Mouse (Mus musculus) thymus, postnatal 36 days (tissue): ENCODE results near the gene Noxo1.
"Not testable (repeated sequence)": the region's sequence is repeated elsewhere in the genome, so short reads cannot be mapped to it uniquely, and the experiment has no call there.

Experiments
- DNase-seq, 2 experiments: peaks; one replicate each; pipeline ENCODE4 v3.0.0; 2022; ENCODE audit warnings: mixed read lengths in 2 of 2

The Noxo1 gene

DNA sequence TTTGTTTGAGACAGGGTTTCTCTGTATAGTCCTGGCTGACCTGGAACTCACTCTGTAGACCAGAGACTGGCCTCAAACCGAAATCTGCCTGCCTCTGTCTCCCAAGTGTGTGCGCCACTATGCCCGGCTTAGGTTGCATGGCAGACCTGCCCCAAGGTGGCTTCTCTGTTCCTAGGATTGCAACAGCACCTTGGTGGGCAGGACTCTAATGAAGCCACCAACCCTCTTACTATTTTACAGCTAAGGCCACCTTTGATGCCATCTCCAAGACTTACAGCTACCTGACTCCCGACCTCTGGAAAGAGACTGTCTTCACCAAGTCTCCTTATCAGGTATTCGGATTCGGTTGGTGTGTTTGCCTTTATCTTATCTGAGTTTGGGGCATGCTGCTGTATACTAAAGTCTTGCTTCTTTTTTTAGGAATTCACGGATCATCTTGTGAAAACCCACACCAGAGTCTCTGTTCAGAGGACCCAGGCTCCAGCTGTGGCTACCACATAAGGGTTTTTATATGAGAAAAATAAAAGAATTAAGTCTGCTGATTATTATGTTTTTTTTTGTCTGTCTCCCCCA lies 25.4 kb downstream of the Noxo1 start:
- DNase-seq: not testable (repeated sequence)

DNA sequence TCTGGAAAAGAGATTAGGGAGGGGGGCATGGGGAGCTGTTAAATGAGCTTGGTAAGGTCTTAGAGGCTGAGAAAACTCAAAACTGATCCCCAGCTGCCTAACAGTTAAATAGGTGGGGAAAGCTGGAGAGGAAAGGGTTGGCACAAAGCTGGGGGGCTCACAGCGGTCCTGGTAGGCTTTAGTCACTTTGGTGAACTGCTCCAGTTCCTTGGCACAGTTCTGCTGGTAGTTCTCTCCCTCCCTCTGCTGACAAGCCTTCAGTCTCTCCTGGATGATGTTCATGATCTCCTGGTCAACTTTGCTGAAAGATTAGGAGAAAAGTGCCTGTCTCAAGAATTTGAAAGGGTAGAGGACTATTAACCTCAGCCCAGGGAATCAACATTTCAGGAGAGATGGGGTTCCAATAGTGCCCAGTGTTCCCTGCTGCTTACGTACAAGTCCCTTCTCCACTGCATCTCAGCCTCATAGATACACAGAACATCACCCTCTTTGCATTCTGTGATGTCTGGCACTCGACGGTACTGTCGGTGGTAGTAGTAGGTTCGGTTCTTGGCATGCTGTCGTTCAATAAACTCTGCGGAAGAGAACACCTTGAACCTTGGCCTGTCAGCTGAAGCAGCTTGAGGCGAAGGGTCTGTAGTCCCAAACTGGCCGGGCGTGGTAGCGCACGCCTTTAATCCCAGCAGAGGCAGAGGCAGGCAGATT lies 26.3 kb downstream of the Noxo1 start:
- DNase-seq: no peak

DNA sequence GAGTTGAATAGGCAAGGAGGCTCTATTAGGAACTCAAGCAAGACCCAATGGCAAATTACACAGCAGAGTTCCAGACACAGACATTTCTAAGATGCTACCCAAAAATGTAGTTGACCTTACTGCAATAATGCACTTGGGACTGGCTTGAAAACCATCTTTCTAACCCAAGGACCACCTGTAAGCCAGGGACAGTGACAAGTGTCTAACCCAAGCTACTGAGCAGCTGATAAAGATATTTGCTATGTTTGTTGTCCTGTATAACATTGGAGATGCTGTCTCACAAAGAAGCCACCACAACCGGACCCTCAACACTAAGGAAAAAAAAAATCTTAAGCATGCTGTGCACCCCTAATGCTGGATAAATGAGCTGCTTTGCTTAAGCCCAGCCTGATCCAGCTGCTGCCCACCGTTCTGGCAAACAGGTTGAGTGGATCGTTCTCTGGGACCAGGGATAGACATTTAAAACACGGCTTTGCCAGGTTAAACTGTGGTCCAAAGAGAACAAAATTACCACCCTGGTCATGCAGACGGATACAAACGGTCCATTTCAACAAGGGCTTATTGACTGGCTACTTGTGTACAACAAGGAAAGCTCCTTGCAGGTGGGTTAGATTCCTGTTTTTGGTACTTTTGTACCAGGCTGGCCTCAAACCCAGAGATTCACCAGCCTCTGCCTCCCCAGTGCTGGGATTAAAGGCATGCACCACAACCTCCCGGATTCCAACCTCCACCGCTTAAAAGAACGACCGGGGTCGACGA lies 27.3 kb downstream of the Noxo1 start:
- DNase-seq: no peak

DNA sequence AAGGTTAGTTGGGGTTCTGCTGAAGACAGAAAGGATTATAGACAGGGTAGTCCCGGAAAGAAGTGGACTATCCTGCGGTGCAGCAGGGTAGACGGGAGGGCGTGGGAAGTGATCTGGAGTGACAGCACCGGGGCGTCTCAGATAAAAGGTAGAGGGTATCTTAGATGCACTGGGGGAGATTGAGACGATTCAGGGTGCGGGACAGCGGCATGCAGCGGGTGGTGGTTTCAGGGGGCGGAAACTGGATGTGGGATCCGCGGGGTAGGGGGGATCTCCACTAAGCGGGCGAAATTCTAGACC lies 27.8 kb downstream of the Noxo1 start:
- DNase-seq: no peak

DNA sequence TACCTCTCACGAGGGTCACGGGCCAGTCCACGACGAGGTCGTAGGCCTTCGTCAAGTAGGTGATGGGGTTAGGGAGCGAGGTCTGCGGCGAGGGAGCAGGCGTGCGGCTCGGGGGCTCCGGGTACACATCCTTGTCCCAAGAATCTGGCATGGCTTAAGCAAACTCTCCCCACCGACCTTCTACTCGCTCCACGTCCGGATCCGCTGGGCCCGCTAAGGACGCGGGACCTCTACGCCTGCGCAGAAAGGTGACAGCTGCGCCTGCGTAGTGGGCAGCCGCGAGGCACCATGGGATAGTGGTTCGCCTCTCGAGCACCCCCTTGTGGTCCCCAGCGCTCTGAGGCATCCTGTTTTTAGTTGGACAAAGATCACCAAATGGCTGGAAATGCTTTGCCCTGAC lies 28.1 kb downstream of the Noxo1 start, which contains the start of gene Ndufb10:
Gene Ndufb10, minus strand, starts transcription at position 295 of the 400 bp plus-strand sequence.
- DNase-seq: peak; percentile 93 to 95

DNA sequence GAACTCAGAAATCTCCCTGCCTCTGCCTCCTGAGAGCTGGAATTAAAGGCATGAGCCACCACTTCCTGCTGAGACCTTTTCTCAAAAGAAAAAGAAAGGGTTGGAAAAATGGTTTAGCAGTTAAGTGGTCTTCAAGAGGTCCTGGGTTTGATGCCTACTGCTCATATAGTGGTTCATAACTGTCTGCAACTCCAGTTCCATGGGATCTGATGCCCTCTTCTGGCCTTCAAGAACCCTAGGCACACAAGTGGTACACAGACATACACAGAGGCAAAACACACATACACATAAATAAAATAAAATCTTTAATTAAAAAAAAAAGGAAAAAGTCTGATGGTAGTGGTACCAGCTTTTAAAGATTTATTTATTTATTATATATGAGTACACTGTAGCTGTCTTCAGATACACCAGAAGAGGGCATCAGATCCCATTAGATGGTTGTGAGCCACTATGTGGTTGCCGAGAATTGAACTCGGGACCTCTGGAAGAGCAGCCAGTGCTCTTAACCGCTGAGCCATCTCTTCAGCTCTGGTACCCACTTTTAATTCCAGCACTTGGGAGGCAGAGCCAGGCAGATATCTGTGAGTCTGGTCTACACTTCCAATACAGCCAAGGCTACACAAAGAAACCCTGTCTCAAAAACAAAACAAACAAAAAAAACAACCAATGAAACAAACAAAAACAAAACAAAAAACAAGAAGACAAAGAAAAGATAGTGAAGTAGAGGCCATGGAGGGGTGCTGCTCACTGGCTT lies 29.8 kb downstream of the Noxo1 start:
- DNase-seq: no peak

DNA sequence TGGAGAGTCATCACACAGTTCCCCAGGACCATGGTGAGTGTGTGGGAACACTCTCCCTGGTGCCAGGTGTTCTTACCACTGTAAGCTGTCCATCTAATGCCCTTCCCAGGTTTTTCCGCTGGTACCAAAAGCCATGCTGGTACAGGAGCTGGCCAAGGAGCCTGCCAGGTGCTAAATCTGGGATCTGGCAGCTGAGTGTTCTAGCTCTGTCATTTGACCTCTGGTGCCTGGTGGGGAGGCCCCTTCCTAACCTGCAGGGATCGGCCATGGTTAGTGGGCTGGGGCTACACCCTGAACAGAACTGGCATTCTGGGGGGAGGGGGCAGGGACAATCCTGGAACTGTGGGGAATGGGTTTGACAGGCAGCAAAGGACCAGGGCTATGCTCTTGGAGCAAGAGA lies 31.6 kb downstream of the Noxo1 start, which contains the start of gene Rpl3l:
Gene Rpl3l, plus strand, starts transcription at position 203 of the 400 bp plus-strand sequence.
- DNase-seq: no peak

DNA sequence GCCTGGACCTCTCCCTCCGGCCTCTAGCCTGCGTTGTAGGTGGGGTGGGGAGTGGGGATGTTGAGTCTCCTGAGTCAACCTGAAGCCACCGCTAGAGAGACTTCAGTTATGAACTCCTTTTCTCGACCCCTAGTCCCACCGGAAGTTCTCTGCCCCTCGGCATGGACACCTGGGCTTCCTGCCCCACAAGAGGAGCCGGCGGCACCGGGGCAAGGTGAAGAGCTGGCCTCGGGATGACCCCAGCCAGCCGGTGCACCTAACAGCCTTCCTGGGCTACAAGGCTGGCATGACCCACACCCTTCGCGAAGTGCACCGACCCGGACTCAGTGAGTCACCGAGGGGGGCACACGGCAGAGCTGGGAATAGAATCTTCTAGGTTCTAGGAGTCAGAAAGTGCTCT lies 32.1 kb downstream of the Noxo1 start:
- DNase-seq: no peak

DNA sequence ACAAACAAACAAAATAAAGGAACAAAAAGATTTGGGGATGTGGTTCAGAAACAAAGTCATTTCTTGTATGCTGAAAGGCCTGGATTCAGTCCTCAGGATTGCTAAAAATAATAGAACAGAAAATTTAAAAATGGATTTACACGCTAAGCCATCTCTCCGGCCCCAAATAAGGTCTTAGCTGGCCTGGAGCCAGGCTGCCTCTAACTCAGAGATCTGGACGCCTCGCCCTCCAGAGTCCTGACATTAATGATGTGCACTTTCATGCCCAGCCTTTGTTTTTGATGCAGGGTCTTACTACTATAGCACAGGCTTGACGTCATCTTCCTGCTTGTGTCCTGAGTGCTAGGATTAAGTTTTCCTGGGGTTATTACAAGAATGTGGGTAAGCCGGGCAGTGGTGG lies 33.0 kb downstream of the Noxo1 start:
- DNase-seq: no peak

DNA sequence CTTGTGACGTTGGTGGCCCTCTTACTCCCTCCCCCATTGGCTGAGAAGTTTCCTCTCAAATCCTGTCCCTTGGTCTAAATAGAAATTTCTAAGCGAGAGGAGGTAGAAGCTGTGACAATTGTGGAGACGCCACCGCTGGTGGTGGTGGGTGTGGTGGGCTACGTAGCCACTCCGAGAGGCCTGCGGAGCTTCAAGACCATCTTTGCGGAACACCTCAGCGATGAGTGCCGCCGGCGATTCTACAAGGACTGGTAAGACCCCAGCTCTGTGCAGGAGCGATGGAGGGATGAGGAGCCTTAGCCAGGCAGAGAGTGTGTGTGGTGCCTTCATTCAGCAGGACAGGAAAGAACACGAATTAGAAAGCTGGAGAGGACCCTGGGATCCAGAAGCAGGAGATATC lies 34.8 kb downstream of the Noxo1 start:
- DNase-seq: no peak

DNA sequence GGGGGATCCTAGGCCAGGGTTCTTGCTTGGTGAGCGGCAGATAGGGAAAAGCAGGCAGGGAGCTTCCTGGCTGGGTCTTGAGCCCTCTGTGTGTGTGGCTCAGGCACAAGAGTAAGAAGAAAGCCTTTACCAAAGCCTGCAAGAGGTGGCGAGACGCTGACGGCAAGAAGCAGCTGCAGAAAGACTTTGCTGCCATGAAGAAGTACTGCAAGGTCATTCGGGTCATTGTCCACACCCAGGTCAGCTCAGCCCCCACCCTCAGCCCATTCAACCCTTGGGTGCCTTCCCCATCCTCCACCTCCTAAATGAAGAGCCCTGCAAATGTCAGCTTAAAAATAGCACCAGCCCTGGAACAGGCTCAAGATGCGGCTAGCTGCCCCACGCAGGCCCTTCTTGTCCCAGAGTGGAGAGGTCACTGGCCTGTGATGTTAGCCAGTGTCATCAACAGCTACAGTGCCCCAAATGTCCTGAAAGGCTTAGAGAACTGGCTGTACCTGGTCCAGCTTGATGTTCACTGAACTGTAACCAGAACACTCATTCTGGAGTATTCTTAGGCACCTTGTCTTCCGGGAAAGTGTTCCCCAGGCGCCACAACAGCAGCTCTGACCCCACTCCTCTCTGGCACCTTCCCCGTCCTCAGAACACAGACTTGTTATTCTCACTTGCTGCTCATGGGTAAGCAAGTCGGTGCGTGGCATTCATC lies 36.4 kb downstream of the Noxo1 start:
- DNase-seq: no peak

DNA sequence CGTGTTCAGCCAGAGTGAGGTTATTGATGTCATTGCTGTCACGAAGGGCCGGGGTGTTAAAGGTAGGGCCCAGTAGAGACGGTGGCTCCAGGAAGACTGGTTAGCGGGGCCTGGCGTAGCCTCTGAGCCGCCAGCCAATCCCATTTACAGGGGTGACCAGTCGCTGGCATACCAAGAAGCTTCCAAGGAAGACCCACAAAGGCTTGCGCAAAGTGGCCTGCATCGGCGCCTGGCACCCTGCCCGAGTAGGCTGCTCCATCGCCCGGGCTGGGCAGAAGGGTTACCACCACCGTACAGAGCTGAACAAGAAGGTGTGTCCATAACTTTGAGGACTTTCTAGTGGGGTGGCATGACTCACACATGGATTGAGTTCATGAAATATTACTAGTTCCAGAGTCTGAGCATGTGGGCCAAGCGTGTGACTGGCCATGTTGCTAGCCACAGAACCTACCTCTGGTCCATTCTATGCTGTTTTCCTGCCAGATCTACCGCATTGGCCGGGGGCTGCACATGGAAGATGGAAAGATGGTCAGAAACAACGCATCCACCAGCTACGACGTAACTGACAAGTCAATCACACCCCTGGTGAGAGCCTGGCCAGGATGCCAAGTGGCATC lies 37.5 kb downstream of the Noxo1 start:
- no peak for DNase-seq

DNA sequence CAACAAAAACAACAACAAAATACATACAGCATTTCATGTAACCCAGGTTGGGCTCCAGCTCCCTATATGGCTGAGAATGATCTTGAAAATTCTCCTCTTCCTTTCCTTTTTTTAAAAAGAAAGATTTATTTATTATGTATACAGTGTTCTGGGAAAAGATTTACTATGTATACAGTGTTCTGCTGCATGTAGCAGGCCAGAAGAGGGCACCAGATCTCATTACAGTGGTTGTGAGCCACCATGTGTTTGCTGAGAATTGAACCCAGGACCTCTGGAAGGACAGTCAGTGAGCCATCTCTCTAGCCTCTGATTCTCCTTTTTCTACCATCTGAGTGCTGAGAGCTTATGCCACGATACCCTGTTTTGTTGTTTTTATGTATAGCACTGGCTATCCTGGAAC lies 38.5 kb downstream of the Noxo1 start:
- DNase-seq: no peak

DNA sequence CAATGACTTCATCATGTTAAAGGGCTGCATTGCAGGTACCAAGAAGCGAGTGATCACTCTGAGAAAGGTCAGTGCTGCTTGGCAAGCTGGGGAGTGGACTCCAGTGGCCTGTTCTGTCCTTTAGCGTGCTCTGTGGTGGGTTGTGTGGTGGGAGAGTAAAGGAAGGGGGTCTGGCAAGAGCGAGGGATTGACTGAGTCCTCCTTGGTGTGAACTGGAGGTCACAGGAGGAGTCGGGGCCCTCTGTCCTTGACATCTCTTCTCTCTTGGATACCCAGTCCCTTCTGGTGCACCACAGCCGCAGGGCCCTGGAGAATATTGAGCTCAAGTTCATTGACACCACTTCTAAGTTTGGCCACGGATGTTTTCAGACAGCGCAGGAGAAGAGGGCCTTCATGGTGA lies 39.4 kb downstream of the Noxo1 start:
- no peak for DNase-seq

DNA sequence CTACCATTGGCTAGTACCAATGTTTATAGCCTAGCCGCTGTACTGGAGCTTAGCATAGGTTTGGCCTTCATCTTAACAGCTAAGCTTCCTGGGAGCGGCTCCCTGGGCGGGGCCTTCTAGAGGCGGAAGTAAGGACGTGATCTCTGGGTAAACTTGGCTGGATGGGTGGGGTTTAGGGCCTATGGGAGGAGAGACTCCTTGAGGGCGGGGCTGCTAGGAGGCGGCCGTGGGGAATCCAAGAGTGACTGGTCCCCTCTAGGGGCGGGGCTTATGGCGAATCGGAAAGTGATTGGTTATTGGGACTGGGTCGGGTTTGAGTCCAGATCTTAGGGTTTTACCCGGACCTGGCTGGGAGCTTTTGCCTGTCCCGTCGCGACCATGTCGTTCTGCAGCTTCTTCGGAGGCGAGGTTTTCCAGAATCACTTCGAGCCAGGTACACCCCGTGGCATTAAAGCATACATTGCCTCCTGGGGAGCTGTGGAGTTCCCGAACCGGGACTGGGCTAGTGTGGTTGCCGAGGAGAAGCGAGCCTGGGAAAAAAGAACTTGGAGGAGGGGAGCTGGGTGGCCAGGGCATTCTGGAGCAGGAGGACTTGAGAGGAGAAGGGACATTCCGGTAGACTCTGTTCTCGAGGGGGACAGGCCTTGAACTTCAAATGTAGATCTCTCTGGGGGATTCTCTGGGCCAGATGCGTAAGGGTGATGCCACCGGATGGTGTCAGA lies 40.5 kb downstream of the Noxo1 start, which contains the start of gene Msrb1:
Gene Msrb1, plus strand, starts transcription at position 313 of the 722 bp plus-strand sequence.
- DNase-seq: peak; percentile 93 to 97

DNA sequence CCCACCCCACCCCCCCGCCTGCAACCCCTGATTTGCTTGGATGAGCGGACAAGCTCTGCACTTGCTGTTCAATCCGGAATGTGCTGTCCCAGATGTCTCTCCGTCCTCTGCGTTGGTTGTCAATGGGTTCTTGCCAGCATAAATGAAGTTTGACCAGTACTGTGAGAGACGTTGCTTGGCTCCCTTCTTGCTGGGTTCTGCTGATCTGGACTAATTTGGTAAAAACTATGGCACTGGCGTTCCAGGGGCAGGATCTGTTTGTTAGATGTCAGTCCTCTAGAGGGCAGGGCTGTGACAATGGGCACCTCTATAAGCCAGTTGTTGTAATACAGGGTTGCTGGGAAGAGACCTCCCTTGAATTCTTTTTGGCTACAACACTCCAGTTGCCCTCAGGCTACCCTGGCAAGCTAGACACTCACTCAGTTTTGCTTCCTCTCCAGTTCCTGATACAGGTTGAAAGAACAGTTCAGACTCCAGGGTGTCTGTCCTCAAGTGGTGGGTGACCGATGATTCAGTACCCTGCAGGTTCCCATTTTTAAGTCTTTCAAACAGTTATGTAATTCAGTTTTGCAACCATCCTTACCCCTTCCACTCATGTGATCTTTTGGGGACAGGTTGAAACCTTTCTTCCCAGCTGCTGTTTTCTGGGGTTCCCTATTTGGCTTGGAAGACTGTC lies 41.2 kb downstream of the Noxo1 start:
- DNase-seq: no peak

DNA sequence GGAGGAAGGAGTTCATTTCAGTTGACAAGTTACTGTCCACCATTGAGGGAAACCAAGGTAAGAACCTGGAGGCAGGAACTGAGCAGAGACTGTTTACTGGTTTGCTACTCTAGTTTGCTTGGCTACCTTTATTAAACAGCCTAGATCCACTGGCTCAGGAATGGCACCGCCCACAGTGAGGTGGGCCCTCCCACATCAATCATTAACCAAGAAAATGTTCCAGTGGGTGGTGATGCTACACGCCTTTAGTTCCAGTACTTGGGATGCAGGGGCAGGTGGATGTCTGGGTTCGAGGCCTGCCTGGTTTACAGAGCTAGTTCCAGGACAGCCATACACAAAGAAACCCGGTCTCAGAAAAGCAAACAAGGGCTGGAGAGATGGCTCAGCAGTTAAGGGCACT lies 42.2 kb downstream of the Noxo1 start:
- no peak for DNase-seq

DNA sequence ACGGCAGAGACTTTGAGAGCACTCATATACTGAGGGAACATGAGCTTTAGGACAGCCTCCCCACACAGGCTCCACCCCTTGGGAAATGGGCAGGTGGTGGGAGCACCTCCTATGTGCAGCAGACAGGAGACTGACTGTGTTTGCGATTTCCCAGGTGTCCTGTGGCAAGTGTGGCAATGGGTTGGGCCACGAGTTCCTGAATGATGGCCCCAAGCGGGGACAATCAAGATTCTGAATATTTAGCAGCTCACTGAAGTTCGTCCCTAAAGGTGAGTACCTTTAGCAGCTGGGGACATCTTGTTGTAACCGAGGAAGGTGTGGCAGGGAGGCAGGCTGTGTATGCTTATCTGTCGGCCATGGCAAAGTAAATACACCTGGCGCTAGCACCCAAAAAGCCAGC lies 43.9 kb downstream of the Noxo1 start:
- no peak for DNase-seq

DNA sequence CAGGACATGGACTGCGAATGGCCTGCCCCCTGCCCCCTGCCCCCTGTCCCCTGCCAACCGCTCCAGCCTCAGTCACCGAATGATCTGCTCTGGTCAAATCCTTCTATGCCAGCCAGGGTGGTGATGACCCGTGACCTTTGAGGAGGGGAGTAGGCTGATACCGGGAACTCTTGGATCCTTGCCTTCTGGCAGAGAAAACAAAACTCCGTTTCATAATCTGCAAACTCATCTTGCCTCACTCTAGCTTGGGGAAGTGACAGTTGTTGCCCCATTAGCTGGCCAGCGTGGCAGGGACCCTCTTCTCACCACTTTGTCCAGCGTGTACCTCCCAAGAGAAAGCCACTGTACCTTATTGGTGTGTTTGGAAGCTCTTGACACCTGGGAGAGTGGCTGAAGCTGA lies 46.3 kb downstream of the Noxo1 start:
- no peak for DNase-seq

DNA sequence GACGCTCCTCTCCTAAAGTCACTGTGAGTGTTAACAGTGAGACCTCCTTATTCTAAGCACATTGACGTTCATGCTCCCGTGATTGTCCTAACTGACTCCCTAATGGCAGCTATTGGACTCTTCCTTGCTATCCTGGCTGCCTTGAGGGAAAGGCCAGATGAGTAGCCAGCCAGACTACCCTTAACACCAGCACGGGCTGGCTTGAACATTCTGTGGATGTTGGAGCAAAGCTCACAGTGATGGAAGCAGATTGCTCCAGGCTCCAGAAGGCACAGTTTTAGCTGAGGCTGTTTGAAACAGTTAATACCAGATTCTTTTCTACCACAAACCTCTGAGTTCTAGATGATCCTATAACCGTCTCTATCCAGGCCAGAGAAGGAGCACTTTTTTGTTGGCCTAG lies 47.9 kb downstream of the Noxo1 start:
- DNase-seq: no peak

DNA sequence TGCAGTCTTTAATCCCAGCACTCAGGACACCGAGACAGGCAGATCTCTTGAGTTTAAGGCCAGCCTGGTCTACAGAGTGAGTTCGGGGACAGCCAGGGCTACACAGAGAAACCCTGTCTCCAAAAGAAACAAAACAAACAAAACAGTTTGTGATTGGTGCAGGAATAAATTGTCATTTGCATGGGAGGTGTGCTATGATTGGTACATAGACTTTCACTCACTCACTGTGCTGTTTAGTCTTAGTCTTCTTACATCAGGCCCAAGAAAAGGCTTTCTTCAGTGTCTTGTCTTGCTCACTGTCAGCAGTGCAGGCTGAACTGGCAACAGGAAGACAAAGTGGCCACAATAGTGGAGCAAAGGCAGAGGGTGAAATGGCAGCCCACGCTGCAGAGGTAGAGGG lies 48.3 kb downstream of the Noxo1 start:
- no peak for DNase-seq
